Mouse (Mus musculus): Measurements from ENCODE around the gene Pitx1.

- TF ChIP-seq GATA1 (IDR thresholded peaks at IDR 0.05; ENCODE audit: borderline replicate concordance, low read length) = no peak
- no peak for TF ChIP-seq FLI1 (IDR thresholded peaks at IDR 0.05; ENCODE audit: low read length)
Observed at GRCm38 (mm10) chr13:55825245-55825681, 10.7 kb downstream of the Pitx1 start.

All from megakaryocyte, embryonic 14.5 days (primary cell).